In genomic region chrX:11988191-11988896, GRCm38 (mm10) we compare ENCODE assay signal across 22 mouse cellular contexts.
DNase-seq lines count a peak whose midpoint lies in the region; ATAC-seq lines count a peak whose summit lies in the region.
"Had no signal": no experiment of that assay in that cellular context is flagged by ENCODE, and none has a peak within 500 bp of the region (broad histone marks: within the 10 kb centered on the region; RNA-seq: fewer than 3 reads in every experiment).

No protein-coding gene starts in this region.

- ATAC-seq in hindbrain, embryonic 11.5 days (ENCODE audit: low FRiP score): peak; percentile 19; the same call in 1 of the 2 replicates
- ATAC-seq in hindbrain, embryonic 12.5 days (ENCODE audit: low FRiP score): no peak
- peak; percentile 50; the same call in 1 of the 2 replicates for ATAC-seq in midbrain, embryonic 11.5 days (ENCODE audit: low FRiP score)
- ATAC-seq in midbrain, embryonic 15.5 days (replicated peaks): no peak
- ATAC-seq: CD4-positive, CD25-positive, alpha-beta regulatory T cell, adult 4 months; forebrain, embryonic 13.5 days; forebrain, postnatal 0 days; intestine, embryonic 16.5 days had no signal

- H3K27me3 ChIP-seq in hindbrain, embryonic 11.5 days (ENCODE audit: control insufficient read depth, insufficient read depth, low read length): no peaks in the 10 kb centered on the region; the same call in 1 of the 2 replicates
- H3K27me3 ChIP-seq in hindbrain, embryonic 12.5 days: peaks cover 34% of the 10 kb centered on the region
- H3K27me3 ChIP-seq in midbrain, embryonic 11.5 days (ENCODE audit: control insufficient read depth, insufficient read depth, low read length): peaks cover 3% of the 10 kb centered on the region; the same call in 1 of the 2 replicates
- H3K27me3 ChIP-seq in midbrain, embryonic 15.5 days (replicated peaks): 0 out of 2 replicates have a peak, but pooled peaks cover 3% of the 10 kb centered on the region
- H3K27me3 ChIP-seq: forebrain, embryonic 13.5 days had no signal

- H3K9me3 ChIP-seq in hindbrain, embryonic 11.5 days (ENCODE audit: control insufficient read depth, low read length): no peaks in the 10 kb centered on the region
- H3K9me3 ChIP-seq in hindbrain, embryonic 12.5 days (replicated peaks): no peaks in the 10 kb centered on the region
- no peaks in the 10 kb centered on the region for H3K9me3 ChIP-seq in midbrain, embryonic 11.5 days (ENCODE audit: control insufficient read depth, low read length)
- no peaks in the 10 kb centered on the region for H3K9me3 ChIP-seq in midbrain, embryonic 15.5 days
- H3K9me3 ChIP-seq: embryonic facial prominence, embryonic 13.5 days; forebrain, embryonic 13.5 days; G1E; heart, embryonic 13.5 days had no signal

- H3K9ac ChIP-seq in hindbrain, embryonic 11.5 days (ENCODE audit: low read depth, low read length): no peak overlapping the region
- no peak overlapping the region for H3K9ac ChIP-seq in hindbrain, embryonic 12.5 days
- no peak overlapping the region for H3K9ac ChIP-seq in midbrain, embryonic 11.5 days (ENCODE audit: low read length)
- no peak overlapping the region for H3K9ac ChIP-seq in midbrain, embryonic 15.5 days
- H3K9ac ChIP-seq: embryonic facial prominence, embryonic 13.5 days; forebrain, embryonic 13.5 days; forebrain, postnatal 0 days; heart, embryonic 13.5 days; hindbrain, embryonic 14.5 days had no signal

- H3K4me3 ChIP-seq in hindbrain, embryonic 11.5 days (ENCODE audit: low read depth, low read length): no peak overlapping the region
- no peak overlapping the region for H3K4me3 ChIP-seq in hindbrain, embryonic 12.5 days
- no peak overlapping the region for H3K4me3 ChIP-seq in midbrain, embryonic 11.5 days (ENCODE audit: low read depth, low read length)
- H3K4me3 ChIP-seq in midbrain, embryonic 15.5 days: no peak overlapping the region
- H3K4me3 ChIP-seq: embryonic facial prominence, embryonic 13.5 days; forebrain, embryonic 13.5 days; heart, embryonic 13.5 days had no signal

- WGBS in hindbrain, embryonic 11.5 days: 36% methylated on average over 7 of the region's 7 CpGs
- WGBS in hindbrain, embryonic 12.5 days: 43% methylated on average over 7 of the region's 7 CpGs
- 26% methylated on average over 7 of the region's 7 CpGs for WGBS in midbrain, embryonic 11.5 days
- 40% methylated on average over 7 of the region's 7 CpGs for WGBS in midbrain, embryonic 15.5 days

- peak; percentile 23 for DNase-seq in hindbrain, embryonic 11.5 days (ENCODE audit: low spot score)
- no peak for DNase-seq in midbrain, embryonic 11.5 days (ENCODE audit: low spot score, missing footprints)
- peak; percentile 41 for DNase-seq in adipocyte (ENCODE audit: low spot score)
- DNase-seq in embryo, embryonic 9.5 days (ENCODE audit: extremely low spot score): peak; percentile 50
- no peak for DNase-seq in spleen, postnatal 14 days (ENCODE audit: low spot score in 2 of 2)
- DNase-seq: adrenal gland, postnatal 10 days; B cell, adult 2 months; cerebellum, adult 18-20 months; cerebellum, adult 9-11 months; cerebellum, postnatal 36 days; forebrain, postnatal 0 days; gastrocnemius, postnatal 14 days; heart, postnatal 36 days had no signal

- no peak overlapping the region for H3K27ac ChIP-seq in hindbrain, embryonic 11.5 days (ENCODE audit: low read depth, low read length)
- no peak overlapping the region for H3K27ac ChIP-seq in hindbrain, embryonic 12.5 days
- H3K27ac ChIP-seq in midbrain, embryonic 11.5 days (ENCODE audit: low read depth, low read length): no peak overlapping the region
- no peak overlapping the region for H3K27ac ChIP-seq in midbrain, embryonic 15.5 days
- H3K27ac ChIP-seq: embryonic facial prominence, embryonic 13.5 days; forebrain, embryonic 13.5 days; heart, embryonic 13.5 days; hindbrain, embryonic 14.5 days had no signal

- H3K4me1 ChIP-seq in hindbrain, embryonic 11.5 days (replicated peaks; ENCODE audit: control insufficient read depth, insufficient read depth, low read length): no peaks in the 10 kb centered on the region
- no peaks in the 10 kb centered on the region for H3K4me1 ChIP-seq in hindbrain, embryonic 12.5 days
- H3K4me1 ChIP-seq in midbrain, embryonic 11.5 days (ENCODE audit: control insufficient read depth, insufficient read depth, low read length): peaks cover 4% of the 10 kb centered on the region
- H3K4me1 ChIP-seq in midbrain, embryonic 15.5 days: no peaks in the 10 kb centered on the region
- H3K4me1 ChIP-seq: embryonic facial prominence, embryonic 13.5 days; forebrain, embryonic 13.5 days; heart, embryonic 13.5 days had no signal

- no peaks in the 10 kb centered on the region for H3K36me3 ChIP-seq in hindbrain, embryonic 11.5 days (ENCODE audit: control insufficient read depth, insufficient read depth, low read length)
- no peaks in the 10 kb centered on the region for H3K36me3 ChIP-seq in hindbrain, embryonic 12.5 days
- H3K36me3 ChIP-seq in midbrain, embryonic 11.5 days (ENCODE audit: control insufficient read depth, insufficient read depth, low read length): no peaks in the 10 kb centered on the region
- no peaks in the 10 kb centered on the region for H3K36me3 ChIP-seq in midbrain, embryonic 15.5 days (replicated peaks)
- H3K36me3 ChIP-seq: embryonic facial prominence, embryonic 13.5 days; heart, embryonic 13.5 days had no signal

- no peak overlapping the region for H3K4me2 ChIP-seq in hindbrain, embryonic 11.5 days (replicated peaks; ENCODE audit: low read depth, low read length)
- H3K4me2 ChIP-seq in hindbrain, embryonic 12.5 days (replicated peaks): no peak overlapping the region
- H3K4me2 ChIP-seq in midbrain, embryonic 11.5 days: no peak overlapping the region
- no peak overlapping the region for H3K4me2 ChIP-seq in midbrain, embryonic 15.5 days
- H3K4me2 ChIP-seq: embryonic facial prominence, embryonic 13.5 days; forebrain, embryonic 13.5 days; heart, embryonic 13.5 days; hindbrain, embryonic 14.5 days had no signal

Comparison
In these comparisons a context has a peak if more than half of its experiments do, and no peak if none do; other contexts are left out.
1. ATAC-seq: peak in hindbrain, embryonic 11.5 days (single experiment) and midbrain, embryonic 11.5 days (single experiment); none in hindbrain, embryonic 12.5 days (single experiment) and midbrain, embryonic 15.5 days (single experiment).
2. DNase-seq: peak in hindbrain, embryonic 11.5 days (single experiment), adipocyte (single experiment) and embryo, embryonic 9.5 days (single experiment); none in midbrain, embryonic 11.5 days (single experiment) and spleen, postnatal 14 days (0 of 2).